Mouse (Mus musculus): ENCODE measurements at regions not wholly inside any gene's neighbourhood (a gene's known extent, or its start where the extent isn't known, plus 50 kb on each side); places are given as distances from the start of the nearest gene placed in this dataset.

GRCm38 (mm10) chr15:36348348-36348747 lies 659.2 kb downstream of the Zfp706 start:
- intact Hi-C loops (cut with DNase I), result no loop called here
- no peak for DNase-seq

DNA sequence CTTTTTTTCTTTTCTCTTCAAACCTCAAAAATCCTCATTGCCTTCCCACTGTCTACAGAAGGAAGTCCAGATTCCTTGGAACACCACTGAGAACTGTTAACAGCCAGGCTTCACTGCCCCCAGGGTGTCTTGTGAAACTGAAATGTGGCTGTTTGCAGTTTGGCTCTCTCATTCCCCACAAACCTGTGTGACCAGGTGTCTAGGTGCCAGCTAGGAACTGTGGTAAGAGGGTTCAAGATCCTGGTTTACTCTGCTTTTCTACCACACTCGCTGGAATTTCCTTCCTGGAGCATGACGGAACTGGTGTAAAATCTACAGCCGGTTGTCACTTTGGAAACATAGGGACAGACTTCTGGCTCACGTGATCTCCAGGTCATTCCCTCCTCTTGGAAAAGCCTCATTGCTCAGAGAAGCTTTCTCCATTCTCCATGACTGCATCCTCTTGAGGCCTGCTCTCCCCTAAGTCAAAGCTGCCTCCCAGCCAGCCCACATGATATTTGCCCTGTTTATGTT lies 660.2 kb downstream of the Zfp706 start:
- intact Hi-C loops (cut with DNase I), result no loop called here

DNA sequence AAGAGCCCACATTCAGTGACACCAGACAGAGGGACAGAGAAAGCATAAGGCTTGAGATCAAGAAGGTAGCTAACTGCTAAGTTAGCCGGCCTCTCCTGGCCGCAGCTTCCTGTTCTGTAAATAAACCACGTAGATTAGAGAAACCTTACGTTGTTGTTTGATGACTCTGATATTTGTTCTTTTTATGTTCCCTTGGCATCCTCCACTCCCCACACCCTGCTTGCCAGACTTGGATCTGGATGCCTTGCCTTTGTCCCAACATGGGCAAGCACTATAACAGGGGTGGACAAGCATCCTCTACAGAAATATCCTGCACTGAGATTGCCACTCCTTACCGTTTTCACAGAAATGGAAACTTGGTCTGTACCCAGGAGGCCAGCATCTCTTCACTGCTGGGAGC lies 661.4 kb downstream of the Zfp706 start:
- no peak for DNase-seq
- intact Hi-C loops (cut with DNase I), result no loop called here

More for the DNA sequence above, 660.2 kb downstream of the Zfp706 start:
- no peak for DNase-seq

DNA sequence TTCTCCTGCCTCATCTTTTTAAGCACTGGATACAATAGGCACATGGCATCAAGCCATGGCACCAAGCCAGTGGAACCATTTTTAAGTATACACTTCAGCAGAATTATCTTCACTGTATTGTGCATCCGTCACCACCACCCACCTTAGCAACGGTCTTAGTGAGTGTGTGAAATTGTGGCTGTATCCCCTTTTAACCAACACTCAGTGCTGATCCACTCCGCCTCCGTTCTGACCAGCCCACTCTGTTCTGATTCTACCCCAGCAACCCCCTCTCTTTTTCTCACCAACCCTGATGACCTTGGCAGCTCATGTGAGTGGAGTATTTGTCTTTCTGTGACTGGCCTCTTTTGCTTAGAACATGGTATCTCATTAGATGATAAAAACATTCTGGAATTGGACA lies 662.2 kb downstream of the Zfp706 start:
- intact Hi-C loops (cut with DNase I), result no loop called here
- DNase-seq, result no peak

DNA sequence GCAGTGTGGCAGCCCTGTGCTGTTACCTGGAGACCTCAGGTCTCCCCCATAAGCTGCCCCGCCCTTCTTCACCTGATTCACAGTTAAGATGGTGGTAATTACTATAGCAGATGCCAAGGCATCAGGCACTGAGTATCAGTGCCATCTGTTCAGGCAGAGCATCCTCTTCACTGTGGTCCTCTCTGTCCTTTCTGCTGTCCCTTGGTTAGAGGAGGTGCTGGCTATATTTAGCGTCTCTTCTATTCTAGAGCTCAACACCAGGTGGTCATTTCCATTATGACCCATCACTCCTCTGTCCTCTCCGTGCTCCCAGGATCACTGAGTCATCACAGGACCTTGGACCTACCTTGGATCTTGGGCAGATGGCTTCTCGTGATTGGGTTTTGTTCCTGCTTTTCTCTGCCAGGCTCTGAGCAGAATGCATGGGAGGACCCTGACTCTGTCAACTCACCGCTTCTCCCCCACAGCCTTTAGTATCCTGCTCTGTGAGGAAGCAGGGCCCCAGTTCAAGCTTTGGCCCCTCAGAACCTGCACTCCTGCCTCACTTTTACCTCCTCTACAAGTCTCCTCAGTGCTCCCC lies 667.5 kb downstream of the Zfp706 start:
- no peak for DNase-seq
- intact Hi-C loops (cut with DNase I), result no loop called here

DNA sequence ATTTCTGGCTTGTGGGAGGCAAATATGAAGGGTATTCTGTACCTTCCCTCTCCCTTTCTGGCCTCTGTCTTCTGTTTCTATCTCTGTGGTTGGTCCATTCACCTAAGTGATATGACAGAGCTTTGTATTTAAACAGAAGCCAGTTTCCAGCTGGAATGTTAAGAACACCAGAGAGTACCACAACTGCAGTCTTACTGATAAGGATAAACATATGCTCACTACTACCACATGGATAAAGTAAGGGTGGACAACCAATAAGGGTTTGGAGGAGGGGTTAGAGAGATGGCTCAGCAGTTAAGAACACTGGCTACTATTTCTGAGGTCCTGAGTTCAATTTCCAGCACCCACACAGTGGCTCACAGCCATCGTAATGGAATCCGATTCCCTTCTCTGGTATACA lies 668.8 kb downstream of the Zfp706 start:
- no peak for DNase-seq
- intact Hi-C loops (cut with DNase I), result no loop called here

- DNase-seq, result no peak
- intact Hi-C loops (cut with DNase I), result no loop called here
These were observed 670.7 kb downstream of the Zfp706 start for GRCm38 (mm10) chr15:36336857-36337256.

DNA sequence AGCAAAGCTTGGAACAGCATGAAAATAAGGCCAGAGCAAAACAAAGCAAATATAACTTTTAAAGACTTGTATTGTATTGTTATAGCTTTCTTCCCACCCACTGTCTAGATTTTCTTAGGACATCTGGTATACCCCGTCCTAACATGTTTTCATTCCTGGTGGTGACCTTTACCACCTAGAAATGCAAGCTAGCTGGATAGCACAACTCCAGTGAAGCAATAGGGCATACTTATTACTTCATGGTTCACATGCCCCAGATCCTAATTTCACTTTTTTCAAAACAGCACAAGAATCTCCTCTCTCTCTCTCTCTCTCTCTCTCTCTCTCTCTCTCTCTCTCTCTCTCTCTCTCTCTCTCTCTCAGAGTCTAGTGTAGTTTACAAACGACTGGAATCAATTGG lies 672.5 kb downstream of the Zfp706 start:
- intact Hi-C loops (cut with DNase I), result no loop called here
- no peak for DNase-seq

DNA sequence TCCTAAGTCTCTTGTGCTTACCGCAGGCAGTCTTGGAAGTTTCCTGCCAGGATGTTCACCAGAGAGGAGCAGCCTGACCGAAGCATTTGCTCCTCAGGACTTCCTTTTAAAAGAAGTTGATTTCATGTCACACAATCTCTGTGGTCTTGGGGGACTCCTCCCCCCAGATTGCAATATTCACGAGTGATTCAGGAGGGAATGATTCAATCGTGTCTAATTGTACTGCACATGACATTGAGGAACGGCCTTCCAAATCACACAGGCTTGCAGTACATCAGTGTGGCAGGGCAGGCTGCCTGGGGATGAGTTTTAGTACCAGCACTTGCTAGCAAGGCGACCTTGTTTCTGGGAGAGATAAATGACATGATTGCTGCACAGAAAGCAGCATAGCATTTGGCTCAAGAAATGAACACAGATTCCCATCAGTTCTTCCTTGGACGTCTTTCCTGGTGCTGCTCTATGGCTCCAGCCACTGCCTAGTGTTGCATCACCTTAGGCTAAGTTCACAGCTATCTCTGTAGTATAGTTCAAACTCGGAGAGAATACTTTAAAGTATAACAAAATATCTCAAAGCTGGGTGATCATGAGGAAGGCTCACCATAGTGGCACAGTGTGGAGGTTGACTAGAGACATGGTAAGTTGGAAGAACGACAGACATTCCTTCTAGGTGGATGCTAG lies 673.0 kb downstream of the Zfp706 start:
- intact Hi-C loops (cut with DNase I), result no loop called here
- DNase-seq, result no peak

GRCm38 (mm10) chr15:36333857-36334256 lies 673.7 kb downstream of the Zfp706 start:
- intact Hi-C loops (cut with DNase I), result no loop called here
- DNase-seq, result no peak

GRCm38 (mm10) chr15:36333265-36333664 lies 674.3 kb downstream of the Zfp706 start:
- no peak for DNase-seq

More at GRCm38 (mm10) chr15:36333265-36333664, 674.3 kb downstream of the Zfp706 start:
- intact Hi-C loops (cut with DNase I), result no loop called here
